Mouse (Mus musculus): ENCODE measurements at regions not wholly inside any gene's neighbourhood (a gene's known extent, or its start where the extent isn't known, plus 50 kb on each side); places are given as distances from the start of the nearest gene placed in this dataset.

- DNase-seq (ENCODE audit: extremely low spot score in 1 of 2, low spot score in 1 of 2) = no peak
Observed at GRCm38 (mm10) chr4:127862875-127863274, 107.9 kb downstream of the CK137956 start.

- no peak for DNase-seq (ENCODE audit: extremely low spot score in 1 of 2, low spot score in 1 of 2)
Observed at GRCm38 (mm10) chr4:127861319-127862117, 109.2 kb downstream of the CK137956 start.

- DNase-seq (ENCODE audit: extremely low spot score in 1 of 2, low spot score in 1 of 2) = no peak
Observed at GRCm38 (mm10) chr4:127860271-127860670, 110.5 kb downstream of the CK137956 start.

- no peak for DNase-seq (ENCODE audit: extremely low spot score in 1 of 2, low spot score in 1 of 2)
Observed at GRCm38 (mm10) chr4:127859505-127859904, 111.2 kb downstream of the CK137956 start.

GRCm38 (mm10) chr4:127858566-127858965 is 112.2 kb downstream of the CK137956 start:
- DNase-seq (ENCODE audit: extremely low spot score in 1 of 2, low spot score in 1 of 2) = no peak

- DNase-seq (ENCODE audit: extremely low spot score in 1 of 2, low spot score in 1 of 2) = no peak
Observed at GRCm38 (mm10) chr4:127855836-127856235, 114.9 kb downstream of the CK137956 start.

GRCm38 (mm10) chr4:127854776-127855409 is 115.9 kb downstream of the CK137956 start:
- DNase-seq (ENCODE audit: extremely low spot score in 1 of 2, low spot score in 1 of 2) = no peak

GRCm38 (mm10) chr4:127849306-127849705 is 121.4 kb downstream of the CK137956 start:
- no peak for DNase-seq (ENCODE audit: extremely low spot score in 1 of 2, low spot score in 1 of 2)

- no peak for DNase-seq (ENCODE audit: extremely low spot score in 1 of 2, low spot score in 1 of 2)
Observed at GRCm38 (mm10) chr4:127846321-127846720, 124.4 kb downstream of the CK137956 start.

- no peak for DNase-seq (ENCODE audit: extremely low spot score in 1 of 2, low spot score in 1 of 2)
Observed at GRCm38 (mm10) chr4:127843421-127843820, 127.3 kb downstream of the CK137956 start.

GRCm38 (mm10) chr4:127833668-127834067 is 137.1 kb downstream of the CK137956 start:
- DNase-seq (ENCODE audit: extremely low spot score in 1 of 2, low spot score in 1 of 2) = no peak

GRCm38 (mm10) chr4:127826988-127827387 is 143.8 kb downstream of the CK137956 start:
- DNase-seq (ENCODE audit: extremely low spot score in 1 of 2, low spot score in 1 of 2) = no peak

- DNase-seq (ENCODE audit: extremely low spot score in 1 of 2, low spot score in 1 of 2) = no peak
Observed at GRCm38 (mm10) chr4:127819501-127819900, 151.2 kb downstream of the CK137956 start.

GRCm38 (mm10) chr4:127819009-127819408 is 151.7 kb downstream of the CK137956 start:
- no peak for DNase-seq (ENCODE audit: extremely low spot score in 1 of 2, low spot score in 1 of 2)

GRCm38 (mm10) chr4:127814631-127815030 is 156.1 kb downstream of the CK137956 start:
- DNase-seq (ENCODE audit: extremely low spot score in 1 of 2, low spot score in 1 of 2) = no peak

- no peak for DNase-seq (ENCODE audit: extremely low spot score in 1 of 2, low spot score in 1 of 2)
Observed at GRCm38 (mm10) chr4:127812047-127812545, 158.7 kb downstream of the CK137956 start.

GRCm38 (mm10) chr4:127810899-127811510 is 159.7 kb downstream of the CK137956 start:
- no peak for DNase-seq (ENCODE audit: extremely low spot score in 1 of 2, low spot score in 1 of 2)

GRCm38 (mm10) chr4:127809006-127809405 is 161.7 kb downstream of the CK137956 start:
- DNase-seq (ENCODE audit: extremely low spot score in 1 of 2, low spot score in 1 of 2) = no peak

GRCm38 (mm10) chr4:127789206-127789605 is 181.5 kb downstream of the CK137956 start:
- no peak for DNase-seq (ENCODE audit: extremely low spot score in 1 of 2, low spot score in 1 of 2)

- no peak for DNase-seq (ENCODE audit: extremely low spot score in 1 of 2, low spot score in 1 of 2)
Observed at GRCm38 (mm10) chr4:127785786-127786185, 185.0 kb downstream of the CK137956 start.

GRCm38 (mm10) chr4:127771966-127772500 is 198.7 kb downstream of the CK137956 start:
- no peak for DNase-seq (ENCODE audit: extremely low spot score in 1 of 2, low spot score in 1 of 2)

Measured in layer of hippocampus, postnatal 25 days (tissue).